Mouse (Mus musculus): ENCODE results near the gene Pakap. TPM values are rescaled to one million over a fixed set of nuclear protein-coding genes. Genes with fewer than 3 reads are reported as not detected.

Pakap gene
- polyA plus RNA-seq, 1 experiment, result not detected

DNA sequence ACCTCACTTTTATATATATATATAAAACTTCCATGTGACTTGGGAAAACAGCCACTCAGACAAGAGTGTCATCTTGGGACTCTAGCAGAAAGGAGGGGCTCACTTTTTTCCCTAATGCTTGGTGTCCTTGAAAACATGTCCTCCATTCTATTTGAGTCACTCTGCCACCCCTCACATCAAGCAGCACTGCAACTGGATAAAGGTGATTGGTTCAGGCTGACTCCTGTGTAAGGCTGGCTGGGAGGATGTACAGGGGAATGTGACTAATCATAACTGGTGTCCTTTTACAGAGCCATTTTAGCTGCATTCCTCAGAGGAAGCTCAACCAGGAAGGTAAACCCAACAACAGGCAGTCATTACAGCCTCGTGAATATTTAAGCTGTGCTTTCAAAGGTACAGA is 67.0 kb downstream of the Pakap start:
- no peak for TF ChIP-seq GATA1 (IDR thresholded peaks at IDR 0.05; ENCODE audit: low read length)

GRCm38 (mm10) chr4:57636782-57637482 is 69.0 kb downstream of the Pakap start:
- TF ChIP-seq GATA1 (IDR thresholded peaks at IDR 0.05; ENCODE audit: low read length), result no peak

GRCm38 (mm10) chr4:57637636-57638386 is 69.8 kb downstream of the Pakap start:
- no peak for TF ChIP-seq GATA1 (IDR thresholded peaks at IDR 0.05; ENCODE audit: low read length)

DNA sequence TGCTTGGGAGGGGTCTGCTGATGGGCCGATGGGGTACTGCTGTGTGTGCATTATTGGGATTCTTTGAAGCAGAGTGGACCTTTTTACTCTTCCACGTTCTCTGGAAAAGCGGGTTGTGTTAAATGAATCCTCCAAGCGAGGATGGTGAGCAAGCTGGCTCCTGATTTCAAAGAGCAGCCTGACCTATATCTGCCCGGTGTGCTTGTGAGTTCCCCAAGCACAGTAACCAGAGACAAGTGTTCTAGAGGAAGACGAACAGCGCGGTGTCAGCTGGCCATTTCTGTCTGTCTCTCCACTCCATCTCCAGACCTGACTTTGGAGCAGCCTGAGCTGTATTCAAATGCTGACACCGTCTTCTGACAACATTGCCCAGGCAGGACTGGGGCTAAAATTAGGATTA is 71.0 kb downstream of the Pakap start:
- TF ChIP-seq GATA1 (IDR thresholded peaks at IDR 0.05; ENCODE audit: low read length), result no peak

DNA sequence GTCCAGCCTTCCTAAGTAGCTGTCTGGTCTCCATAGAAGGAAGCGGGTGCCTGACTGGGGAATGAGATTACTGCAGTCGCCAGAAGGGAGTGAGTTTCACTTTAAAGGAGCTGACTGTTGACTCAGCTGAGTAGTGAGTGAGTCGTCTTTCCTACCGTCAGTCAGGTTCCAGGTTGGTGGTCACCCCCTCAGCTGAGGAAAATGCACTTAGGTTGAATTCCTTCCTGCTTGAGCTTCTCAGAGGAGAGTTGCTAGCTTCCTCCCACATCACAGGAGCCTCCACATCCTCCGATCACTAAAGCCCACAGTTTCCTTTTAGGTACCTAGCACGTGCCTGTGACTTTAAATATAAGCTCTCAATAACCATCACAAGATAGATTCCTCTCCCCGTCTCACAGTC is 72.2 kb downstream of the Pakap start:
- no peak for TF ChIP-seq GATA1 (IDR thresholded peaks at IDR 0.05; ENCODE audit: low read length)

DNA sequence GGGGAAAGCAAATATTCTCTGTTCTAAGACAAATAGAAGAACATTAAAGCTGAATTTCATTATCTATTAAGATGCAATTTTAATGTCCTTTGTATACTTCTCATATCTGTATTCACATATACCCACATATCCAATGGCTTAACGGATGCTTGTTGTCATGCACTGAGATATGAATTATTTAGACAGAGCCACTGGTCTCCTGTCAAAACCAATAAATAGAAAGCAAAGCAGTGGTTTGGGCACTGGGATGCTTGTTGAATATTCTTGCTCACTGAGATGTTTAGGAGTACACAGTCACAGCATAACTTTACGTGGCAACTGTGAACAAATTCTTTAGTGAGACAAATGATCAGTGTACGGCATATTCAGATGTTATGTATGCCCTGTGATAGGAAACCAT is 73.0 kb downstream of the Pakap start:
- no peak for TF ChIP-seq GATA1 (IDR thresholded peaks at IDR 0.05; ENCODE audit: low read length)

DNA sequence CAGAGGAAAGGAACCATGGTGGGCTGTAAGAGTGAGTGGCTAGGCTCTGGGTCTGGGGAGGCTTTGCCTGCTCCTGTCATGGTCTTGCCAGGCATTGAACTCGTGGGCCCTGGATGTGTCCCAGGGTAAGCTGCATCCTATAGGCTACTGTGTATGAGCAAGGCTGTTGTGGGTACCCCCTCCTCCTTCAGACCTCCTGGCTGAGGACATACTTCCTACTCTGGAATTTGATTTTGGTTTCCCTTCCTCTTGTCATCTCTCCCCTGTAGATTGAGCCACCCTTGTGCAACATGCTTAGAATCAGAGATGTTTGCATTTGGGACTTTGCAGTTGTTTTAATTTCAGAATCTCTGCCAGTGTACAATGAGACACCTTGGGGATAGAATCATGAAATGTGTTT is 83.0 kb downstream of the Pakap start:
- no peak for TF ChIP-seq GATA1 (IDR thresholded peaks at IDR 0.05; ENCODE audit: low read length)

GRCm38 (mm10) chr4:57651547-57651946 is 83.6 kb downstream of the Pakap start:
- no peak for TF ChIP-seq GATA1 (IDR thresholded peaks at IDR 0.05; ENCODE audit: low read length)

DNA sequence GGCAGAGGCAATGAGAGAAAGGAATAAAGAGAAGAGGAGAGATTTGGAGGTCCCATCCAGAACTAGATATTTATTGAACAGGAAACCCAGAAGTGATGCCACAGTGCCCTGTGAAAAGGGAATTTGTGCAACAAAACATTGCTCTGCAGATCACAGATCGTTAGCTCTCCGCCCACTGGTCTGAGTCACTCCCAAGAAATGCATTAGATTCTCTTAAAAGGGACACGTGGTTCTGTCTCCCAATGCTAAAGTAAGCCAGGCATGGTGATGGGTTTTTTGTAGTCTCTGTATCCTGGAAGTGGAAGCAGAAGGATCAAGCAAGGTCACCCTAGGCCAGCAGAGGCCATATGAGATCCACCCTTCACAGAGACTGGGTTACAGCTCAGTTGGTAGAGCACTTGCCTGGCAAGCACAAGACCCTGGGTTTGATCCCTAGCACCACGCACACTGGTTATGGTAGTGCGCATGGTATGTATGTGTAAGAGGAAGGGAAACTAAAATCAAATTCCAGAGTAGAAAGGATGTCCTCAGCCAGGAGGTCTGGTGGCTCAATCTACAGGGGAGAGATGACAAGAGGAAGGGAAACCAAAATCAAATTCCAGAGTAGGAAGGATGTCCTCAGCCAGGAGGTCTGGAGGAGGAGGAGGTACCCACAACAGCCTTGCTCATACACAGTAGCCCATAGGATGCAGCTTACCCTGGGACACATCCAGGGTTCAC is 84.4 kb downstream of the Pakap start:
- TF ChIP-seq GATA1 (IDR thresholded peaks at IDR 0.05; ENCODE audit: low read length), result no peak

DNA sequence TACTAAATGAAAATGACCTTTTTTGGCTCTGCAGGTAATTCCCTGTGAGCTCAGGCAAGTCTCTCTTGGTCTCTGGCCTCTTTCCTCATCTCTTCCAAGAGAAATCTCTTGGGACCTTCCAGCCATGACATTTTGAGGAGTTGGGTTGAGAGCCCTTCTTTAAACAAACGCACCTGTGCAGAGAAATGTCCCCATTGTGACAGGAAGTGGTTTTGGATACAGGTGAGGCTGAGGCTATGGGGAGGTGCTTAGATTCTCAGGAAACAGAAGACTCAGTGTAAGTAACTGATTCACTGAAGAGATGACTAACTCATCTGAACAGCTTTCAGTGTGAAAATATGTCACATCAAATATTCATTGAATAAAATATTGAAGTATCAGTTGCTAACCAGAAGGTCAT is 88.0 kb downstream of the Pakap start:
- TF ChIP-seq GATA1 (IDR thresholded peaks at IDR 0.05; ENCODE audit: low read length), result no peak

GRCm38 (mm10) chr4:57656388-57656787 is 88.4 kb downstream of the Pakap start:
- no peak for TF ChIP-seq GATA1 (IDR thresholded peaks at IDR 0.05; ENCODE audit: low read length)

GRCm38 (mm10) chr4:57656861-57657260 is 88.9 kb downstream of the Pakap start:
- TF ChIP-seq GATA1 (IDR thresholded peaks at IDR 0.05; ENCODE audit: low read length), result no peak

DNA sequence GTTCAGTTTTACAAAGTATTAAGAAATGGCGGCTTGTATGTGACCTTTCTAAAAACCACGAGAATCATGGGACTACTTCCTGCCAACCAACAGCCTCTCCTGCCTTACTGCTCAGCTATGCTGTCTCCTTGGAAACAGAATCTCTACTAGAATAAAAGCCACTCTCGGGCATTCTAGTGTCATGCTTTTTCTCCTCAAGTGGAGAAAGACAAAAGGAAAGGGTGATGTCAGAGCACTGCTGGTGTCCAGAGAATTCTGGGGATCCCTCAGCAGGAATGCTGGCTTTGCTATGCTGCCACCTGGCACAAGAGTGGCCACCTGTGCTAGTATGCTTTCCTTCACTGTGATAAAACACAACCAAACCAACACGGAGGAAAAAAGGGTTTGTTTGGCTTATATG is 92.5 kb downstream of the Pakap start:
- no peak for TF ChIP-seq GATA1 (IDR thresholded peaks at IDR 0.05; ENCODE audit: low read length)

DNA sequence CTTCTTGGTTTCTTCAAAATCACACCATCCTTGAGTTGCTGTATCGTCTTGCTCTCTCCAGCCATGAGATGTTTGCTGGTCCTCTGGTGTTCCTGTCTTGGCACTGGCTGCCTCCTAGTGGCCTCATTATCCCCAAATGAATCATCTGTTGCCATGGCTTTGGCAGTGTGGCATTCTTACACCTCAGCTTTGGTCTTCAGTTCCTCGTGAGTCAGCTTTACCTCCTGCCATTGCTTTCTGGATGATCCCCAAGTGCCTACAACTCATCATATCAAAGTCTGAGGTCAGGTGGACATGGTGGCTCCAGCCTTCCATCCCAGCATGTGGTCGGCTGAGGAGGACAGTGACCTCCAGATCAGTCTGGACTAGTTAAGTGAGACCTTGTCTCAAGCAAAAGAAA is 98.1 kb downstream of the Pakap start:
- no peak for TF ChIP-seq GATA1 (IDR thresholded peaks at IDR 0.05; ENCODE audit: low read length)

- TF ChIP-seq GATA1 (IDR thresholded peaks at IDR 0.05; ENCODE audit: low read length), result no peak
These were observed 103.0 kb downstream of the Pakap start for GRCm38 (mm10) chr4:57670813-57671469.

DNA sequence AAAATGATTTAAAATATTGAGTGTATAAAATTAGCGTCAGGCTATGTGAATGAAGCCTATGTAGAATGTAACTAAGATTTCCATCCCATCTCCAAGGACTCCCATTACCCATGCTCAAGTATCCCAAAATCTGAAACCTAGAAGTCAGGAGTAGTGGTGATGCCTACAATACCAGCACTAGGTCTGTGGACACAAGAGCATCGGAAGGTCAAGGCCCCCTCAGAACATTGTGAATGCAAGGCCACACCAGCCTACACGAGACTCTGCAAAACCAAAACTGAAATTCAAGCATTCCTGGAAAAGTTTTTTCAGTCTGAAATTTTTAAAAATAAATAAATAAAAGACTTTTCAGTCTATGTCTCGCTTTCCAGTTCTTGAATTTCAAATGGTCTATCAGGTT is 104.6 kb downstream of the Pakap start:
- no peak for TF ChIP-seq GATA1 (IDR thresholded peaks at IDR 0.05; ENCODE audit: low read length)
